Mouse (Mus musculus): ENCODE measurements around the gene Mog.
"Not testable (repeated sequence)": the region's sequence is repeated elsewhere in the genome, so short reads cannot be mapped to it uniquely, and the experiment has no call there.

The Mog gene

DNA sequence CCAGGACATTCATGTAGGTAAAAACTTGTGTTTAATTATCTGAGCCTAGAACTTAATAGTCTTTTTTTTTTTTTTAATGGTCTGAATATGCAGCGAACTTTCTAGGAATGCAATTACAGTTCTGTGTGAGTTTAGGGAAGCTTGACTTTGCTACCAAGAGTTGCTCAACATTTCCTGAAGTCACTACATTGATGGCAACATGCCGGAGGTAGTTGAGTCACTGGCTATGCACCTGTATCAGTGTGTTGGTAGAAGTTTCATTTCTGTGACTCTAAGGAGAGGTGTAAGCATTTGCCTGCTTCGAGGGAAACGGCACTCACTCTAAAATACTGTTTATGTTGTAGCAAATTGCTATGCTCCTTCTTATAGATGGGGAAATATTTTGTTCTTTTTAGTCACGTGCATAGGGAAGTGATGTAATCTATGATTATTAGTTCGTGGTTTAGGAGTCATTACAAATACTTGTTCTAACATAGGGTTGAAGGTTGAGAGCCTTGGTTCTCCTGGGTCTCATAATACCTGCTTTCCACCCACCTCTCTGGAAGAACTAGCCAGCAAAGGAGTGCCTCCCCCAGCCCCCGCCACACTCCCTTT, 21.6 kb upstream of the Mog start:
- DNase-seq: no peak

DNA sequence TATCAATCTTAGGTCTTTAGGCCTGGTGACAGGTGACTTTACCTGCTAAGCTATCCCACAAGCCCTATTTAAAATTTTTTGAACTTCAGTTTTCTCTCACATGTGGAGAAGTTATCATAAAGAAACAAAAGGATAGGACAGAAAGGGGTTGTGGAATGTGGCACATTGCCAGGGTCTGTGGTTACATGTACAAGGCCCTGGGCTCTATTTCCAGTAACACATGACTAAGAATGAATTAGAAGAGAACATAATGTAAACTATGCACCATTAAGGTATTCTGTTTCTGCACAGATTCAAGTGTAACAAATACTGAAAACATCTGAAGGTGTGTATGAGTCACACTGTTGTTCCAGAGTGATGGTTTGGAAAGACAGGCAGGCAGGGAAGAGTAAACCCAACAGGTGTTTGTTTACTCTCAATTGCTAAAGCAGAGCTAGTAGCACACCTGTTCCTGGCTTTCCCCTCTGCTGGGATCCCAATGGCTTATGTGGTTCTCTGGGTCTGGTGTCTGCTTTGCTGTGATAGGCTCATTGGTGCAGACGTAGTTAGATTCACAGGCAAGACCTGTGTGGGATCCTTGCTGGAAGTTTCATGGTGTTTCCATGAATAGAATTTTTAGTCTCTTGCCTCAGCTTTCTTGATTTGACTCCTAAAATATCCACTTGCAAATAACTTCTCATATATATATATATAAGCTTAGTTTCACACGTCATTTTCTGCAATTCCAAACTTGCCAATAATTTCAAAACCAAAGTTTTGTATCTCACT, 16.1 kb upstream of the Mog start:
- no peak for DNase-seq

DNA sequence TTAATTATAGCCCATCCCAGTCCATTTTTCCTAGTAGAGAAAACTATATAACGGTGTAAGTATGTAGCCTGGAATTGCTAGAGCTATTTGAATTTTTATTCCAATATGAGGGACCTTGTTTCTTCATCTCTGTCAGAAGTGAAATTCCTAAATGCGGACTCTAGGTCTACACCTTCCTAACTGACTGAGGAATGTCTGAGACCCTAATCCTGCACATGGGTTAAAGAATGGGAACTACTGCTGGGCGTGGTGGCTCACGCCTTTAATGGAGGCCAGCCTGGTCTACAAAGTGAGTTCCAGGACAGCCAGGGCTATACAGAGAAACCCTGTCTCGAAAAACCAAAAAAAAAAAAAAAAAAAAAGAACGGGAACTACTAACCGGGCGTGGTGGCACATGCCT, 6.0 kb upstream of the Mog start:
- no peak for DNase-seq

DNA sequence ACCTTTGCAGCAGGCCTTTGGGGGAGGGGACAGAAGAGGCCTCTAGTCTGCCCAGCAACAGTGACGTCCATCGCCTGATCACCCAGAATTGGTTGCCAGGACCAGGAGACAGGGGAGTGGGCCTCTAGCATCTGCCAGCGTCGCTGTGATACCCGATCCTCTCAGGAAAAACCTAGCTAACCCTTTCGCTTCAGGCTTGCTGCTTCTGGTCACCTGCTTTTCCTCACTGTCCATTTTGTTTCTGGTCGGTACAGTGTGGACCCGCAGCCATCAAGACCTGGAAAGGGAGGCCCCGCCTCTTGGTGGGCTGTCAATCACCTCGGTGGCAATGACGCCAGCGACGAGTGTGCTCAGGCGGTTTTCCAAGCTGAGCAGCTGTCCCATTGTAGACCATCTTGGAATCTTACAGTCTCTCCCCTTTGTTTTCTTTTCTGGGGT, 5.5 kb upstream of the Mog start:
- peak; percentile 96 for DNase-seq

DNA sequence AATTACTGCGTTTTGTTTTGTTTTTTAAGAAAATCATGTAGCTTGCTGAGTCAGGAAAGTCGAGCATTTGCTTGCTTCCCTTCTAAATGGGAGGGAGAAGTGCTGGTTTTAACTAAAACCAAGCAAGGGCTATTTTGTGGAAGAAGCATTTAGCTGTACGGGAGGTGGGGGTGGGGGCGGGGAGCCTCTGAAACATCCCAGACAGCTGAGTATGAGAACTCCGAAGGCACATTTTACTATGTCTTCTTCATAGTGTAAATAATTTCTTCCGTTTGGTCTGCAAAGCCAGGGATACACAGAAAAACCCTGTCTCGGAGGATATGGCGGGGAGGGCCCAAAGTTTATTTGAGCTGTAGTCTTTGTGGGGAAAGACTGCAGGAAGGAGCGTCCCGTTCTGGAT, 5.0 kb upstream of the Mog start:
- no peak for DNase-seq

DNA sequence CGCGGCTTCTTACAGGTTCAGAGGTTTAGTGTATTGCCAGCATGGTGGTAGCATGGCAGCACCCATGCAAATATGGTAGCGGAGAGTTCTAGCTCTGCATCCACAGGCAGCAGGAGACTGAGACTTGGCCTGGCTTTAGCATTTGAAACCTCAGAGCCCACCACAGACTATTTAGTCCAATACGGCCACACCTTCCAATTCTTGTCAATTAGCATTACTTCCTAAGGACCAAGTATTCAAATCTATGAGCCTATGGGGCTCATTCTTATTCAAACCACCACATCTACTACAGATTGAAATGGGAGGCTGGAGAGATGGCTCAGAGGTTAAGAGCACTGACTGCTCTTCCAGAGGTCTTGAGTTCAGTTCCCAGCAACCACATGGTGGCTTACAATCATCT, 4.3 kb upstream of the Mog start:
- DNase-seq: no peak

DNA sequence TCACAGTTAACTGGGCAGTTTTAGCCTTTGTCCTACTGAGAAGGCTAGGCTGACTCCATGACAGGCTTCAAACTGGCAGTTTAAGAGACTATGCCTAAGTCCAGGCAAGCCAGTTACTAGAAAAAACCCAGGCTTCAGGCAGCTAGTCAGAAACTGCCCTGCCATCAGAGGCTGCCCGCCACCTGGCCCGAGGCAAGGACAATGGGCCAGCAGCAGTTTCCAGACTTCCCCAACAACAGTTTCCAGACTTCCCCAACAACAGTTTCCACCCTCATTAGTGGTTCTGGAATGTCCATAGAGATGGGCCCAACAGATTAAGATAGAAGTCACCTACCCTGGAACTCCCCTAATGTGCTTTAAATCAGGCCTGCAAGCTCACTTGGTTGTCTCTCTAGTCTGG, 3.2 kb upstream of the Mog start:
- DNase-seq: no peak

DNA sequence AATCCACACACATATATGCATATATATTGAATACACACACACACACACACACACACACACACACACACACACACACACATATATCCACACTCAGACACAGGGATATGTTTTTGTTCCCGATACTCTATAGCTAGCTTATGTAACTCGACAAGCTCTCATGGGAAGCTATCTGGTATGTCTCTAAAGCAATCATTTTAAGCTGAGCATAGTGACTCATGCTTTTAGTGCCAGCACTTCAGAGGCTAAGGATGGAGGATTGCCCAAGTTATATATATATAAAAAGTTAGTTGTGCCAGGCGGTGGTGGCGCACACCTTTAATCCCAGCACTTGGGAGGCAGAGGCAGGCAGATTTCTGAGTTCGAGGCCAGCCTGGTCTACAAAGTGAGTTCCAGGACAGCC, 4.0 kb downstream of the Mog start:
- not testable (repeated sequence) for DNase-seq

DNA sequence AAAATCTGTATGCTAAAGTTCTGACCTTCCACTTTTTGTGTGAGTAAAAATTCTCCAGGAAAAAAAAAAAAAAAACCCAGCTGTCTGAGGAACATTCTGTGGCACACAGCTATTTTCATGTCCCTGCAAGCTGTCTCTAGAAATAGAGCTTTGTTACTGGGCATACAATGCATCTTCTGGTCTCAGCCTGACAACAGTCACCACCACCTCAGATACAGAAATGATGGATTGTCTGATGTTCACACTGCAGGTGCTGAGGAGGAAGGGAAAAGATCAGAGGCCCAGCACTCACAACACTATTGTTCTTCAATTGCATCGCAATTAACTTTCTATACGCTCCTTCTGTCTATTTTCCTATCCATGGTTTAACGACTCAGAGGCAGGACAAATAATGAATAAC, 4.9 kb downstream of the Mog start:
- DNase-seq: no peak

DNA sequence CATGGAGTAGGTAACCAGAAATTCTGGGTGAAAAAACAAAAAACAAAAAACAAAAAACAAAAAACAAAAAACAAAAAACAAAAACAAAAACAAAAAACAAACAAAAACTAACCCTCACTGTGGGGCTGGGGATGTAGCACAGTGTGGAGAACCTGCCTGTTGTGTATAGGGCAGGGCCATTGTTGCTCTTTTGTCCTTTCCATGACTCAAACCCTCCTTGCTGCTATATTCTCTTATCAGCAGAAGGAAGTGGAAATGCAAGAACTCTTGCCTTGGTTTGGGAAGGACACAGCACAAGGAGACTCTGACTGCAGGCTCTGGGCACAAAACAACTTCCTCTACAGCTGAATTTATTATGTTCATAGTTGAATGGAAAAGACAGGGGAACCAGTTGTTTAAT, 6.9 kb downstream of the Mog start:
- DNase-seq: no peak

DNA sequence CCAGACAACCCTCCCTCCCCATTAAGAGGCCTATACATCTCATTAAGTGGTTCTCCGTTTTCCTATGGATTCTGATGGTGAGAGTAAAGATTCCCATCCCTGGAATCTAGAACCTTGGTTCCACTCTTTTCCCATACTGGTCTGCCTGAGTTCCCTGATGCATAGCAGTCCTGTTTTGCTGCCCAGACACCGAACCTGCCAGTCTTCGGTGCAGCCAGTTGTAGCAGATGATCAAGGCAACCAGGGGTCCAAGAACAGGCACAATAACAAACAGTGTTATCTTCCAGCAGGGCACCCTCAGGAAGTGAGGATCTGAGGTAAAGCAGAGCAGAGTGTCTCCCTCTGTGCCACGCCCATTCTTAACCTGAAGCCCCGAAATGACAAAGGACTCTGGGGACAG, 11.1 kb downstream of the Mog start:
- no peak for DNase-seq

DNA sequence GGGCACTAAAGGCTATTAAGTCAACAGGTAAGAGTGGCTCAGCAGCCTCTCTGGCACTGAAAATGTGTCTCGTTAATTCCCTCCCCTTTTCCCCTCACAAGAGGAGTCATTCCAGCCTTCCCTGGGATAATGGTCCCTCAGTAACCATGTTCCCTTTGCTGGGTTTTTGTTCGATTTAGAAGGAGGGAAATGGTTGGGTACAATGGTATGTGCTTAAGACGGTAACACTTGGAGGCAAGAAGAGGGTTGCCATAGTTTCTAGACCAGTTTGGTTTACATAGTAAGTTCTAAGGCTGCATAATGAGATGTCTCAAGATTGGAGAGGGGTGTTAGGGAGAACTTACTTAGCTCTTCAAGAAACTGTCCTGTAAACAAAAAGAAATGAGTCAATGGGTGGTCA, 11.5 kb downstream of the Mog start:
- DNase-seq: no peak

DNA sequence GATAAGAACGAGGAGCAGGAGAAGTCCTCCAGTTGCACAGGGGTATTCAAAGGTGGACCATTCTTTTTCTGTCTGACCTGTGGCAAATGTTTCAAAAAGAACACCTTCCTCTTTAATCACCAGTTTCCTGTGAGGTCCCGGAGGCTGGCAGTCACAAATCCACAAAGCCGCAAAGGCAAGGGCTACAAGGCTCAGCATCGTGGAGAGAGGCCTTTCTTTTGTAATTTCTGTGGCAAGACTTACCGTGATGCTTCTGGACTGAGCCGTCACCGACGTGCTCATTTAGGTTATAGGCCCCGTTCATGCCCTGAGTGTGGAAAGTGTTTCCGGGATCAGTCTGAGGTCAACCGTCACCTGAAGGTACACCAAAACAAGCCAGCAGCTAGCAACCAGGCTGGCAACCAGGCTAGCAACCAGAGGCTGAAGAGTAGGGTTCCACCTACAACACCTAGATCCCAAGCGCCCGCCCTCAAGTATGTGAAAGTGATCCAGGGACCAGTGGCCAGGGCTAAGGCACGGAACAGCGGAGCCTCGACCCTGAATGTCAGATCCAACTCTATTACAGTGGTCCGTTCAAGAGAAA, 13.6 kb downstream of the Mog start:
- DNase-seq: no peak

DNA sequence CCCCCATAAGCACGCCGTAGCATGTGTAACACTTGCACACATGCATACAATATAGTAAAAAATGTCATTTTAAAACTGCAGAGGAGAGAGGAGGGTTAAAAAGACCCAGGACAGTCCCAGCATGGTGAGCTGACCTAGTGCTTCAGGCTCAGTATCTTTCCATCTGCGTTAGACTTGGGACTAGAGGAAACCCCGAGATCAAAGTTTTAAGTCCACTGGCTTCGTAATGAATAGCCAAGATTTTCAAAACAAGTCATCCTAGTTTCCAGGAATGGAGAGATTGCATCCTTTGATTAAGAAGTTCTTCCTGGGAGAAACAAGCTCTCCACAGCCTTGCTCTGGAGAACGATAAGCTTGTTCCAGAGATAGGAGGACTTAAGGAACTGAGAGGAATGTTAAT, 15.0 kb downstream of the Mog start:
- DNase-seq: no peak

DNA sequence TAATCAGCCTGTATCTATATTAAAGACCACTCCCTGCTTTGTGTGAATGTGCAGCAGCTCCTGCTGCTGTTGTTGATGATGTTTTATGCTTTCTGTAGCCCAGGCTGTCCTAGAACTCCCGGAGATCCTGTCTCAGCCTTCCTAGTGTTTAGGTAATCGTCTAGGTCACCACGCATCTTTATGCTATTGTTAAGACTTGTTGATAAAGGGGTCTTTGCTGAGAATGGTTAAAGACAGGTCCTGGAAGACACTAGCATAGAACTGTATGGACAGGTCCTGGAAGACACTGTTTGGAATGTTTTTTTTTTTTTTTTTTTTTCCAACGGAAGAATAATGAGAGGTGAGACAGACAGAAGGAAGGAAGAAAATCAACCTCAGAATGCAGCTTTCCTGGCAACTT, 19.8 kb downstream of the Mog start:
- DNase-seq: no peak

DNA sequence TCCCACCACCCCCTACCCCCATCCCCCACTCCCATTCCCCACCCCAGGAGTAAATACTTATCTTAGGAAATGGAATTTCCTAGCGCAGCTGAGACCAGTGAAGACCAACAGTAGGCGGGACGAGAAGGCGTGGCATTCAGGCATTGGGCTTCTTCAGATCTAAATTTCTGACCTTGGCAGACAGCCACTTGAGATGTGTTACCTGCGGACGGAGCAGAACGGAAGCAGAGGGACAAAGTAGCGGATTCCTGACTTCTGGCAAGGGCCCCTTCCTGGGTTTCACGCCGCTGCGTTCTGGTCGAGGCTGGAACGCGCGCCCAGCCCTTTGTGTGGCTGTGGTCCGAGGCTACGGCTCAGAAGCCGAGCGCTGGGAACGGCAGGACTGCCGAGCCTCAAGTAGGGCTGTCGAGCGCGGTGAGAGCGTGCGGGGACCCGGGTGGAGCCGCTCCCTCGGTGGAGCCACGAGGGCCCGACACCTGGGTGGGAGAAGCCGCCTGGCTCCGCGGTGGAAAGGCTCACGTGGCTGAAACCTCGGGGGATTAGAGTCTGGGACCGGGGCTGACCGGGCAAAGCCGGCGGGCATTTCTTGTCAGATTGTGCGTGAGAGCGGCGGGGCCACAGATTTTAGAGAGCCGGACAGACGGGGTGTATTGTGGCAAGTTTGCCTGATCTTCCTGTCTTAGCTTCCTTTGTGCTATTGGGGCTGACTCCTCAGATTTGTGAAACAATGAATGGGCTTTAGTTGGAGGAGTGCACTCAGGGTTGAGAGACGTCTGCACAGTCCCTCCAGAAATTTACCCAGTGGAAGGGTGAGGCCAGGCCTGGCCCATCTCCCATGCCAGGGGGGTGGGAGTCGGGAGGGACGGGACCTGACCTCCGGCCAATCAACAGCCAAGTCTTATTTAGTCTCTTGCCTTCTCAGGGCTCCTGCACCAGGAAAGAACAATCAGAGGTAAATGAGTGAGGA, 20.6 kb downstream of the Mog start:
- DNase-seq: peak; percentile 22

DNA sequence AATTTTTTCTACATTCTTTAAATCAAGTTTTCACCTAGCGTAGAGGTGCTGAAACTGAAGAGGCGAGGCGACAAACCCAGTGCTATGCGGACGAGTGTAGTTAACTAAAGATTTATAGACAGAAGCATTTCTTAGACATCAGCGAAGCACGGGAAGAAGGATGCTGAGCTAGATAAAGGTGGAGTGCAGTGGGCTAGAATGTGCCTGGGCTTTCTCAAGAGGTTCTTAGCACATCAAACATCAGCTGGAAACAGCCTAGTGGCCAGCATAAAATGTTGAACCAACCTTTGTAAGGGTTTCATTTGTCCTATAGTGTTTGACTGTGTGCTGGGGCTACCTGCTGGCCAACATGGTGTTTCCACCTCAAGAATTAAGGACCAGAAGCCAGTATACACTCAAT, 22.3 kb downstream of the Mog start, which contains the start of gene Zfp57:
Gene Zfp57, plus strand, starts transcription at position 301 of the 400 bp plus-strand sequence.
- no peak for DNase-seq

DNA sequence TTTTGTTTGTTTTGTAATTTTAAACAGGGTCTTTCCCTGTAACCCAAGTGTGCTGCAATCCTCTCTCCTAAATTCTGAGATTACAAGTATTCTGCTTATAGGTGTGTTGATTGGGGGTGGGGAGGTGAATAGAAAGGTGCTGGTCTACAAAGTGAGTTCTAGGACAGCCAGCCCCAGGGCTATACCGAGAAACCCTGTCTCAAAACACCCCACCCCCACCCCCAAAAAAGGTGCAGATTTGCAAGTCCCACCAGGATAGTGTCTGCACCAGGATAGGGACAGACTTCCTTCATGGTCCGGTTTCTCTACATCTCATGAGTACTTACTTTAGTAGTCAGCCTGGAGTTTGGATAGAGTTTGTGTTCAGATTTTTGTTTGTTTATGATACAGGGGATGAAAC, 24.7 kb downstream of the Mog start:
- DNase-seq: no peak

DNA sequence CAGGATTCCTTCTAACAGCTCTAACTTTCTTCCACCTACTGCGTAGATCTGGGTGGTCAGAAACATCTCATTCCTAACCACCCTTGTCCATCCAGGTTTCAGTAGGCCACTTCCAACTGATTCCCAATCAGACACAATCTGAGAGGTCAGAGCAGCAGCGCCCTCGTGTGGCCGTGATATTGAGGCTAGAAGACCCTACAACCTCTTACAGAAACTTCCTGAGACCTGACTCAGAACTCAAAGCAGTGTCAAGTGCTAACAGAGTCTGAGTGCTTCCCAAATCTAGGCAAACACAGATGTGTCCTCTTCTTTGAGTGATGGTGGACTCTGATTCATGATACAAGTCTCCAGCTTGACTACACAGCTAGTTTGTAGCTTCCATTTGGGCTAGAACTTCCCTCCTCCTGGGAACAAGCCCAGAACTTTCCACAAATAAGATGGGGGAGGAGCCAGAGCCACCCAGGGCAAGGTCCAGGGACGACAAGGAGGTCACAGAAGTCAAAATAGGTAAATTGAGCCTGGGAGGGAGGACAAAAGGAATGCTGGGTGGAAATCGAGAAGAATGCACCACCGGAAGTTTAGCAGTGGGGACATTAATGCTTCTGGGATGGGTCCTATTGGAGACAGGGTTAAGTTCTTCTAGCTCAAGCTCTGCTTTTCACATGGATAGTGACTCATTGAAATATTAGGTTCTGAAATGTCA, 26.0 kb downstream of the Mog start:
- peak; percentile 64 for DNase-seq

DNA sequence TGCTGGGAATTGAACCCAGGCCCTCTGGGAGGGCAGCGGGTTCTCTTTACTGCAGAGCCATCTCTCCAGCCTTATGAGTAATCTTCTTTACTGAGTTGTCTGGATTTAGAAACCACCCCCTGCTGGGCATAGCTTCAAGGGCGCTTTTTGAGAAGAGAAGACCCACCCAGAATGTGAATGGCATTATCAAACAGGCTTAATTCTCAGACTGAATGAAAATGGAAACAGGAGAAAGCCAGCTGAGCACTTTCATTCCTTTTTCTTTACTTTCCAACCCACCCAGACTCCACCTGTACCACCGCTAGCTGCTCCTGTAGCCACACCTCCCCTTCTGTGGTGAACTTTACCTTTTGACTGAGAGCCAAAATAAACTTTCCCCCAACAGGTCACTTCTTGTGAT, 27.8 kb downstream of the Mog start:
- DNase-seq: no peak

DNA sequence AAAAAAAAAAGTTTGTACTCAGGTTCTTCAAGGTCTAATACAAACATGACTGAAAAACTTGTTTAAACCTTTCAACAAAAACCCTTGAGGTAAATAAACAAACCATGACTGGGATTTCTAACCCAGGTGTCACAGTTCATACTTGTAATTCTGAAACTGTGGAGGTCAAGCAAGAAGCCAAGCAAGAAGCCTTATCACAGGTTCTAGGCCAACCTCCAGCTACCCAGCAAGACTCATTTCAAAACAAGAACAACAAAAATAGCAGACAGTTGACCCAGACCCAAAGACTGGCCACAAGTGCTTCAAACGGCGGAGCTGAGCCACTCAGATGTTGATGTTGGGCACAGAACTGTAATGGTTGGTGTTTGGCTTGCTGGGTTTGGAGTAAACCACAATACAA, 28.7 kb downstream of the Mog start:
- DNase-seq: no peak

DNA sequence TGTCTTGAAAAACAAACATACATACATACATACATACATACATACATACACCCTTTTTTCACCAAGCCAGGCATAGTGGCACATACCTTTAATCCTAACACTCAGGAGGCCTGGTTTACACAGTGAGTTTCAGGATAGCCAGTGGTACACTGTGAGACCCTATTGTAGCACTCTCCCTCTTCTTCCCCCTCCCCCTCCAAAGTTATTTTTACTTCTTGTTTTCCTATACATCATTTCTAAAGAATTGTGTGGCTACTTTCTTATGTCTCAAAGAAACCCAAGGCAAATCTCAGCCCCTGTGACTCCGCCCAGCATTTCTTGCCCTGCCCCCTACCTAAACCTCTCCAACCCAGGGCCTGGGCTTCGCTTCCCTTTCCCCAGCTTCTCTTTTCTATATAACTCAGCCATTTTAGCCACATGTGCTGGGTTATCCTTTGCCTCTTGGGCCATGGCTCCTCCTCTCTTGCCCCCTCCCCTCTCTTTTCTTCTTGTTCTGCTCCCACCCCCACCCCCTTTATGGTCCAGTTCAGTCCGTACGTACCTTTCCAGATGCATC, 29.4 kb downstream of the Mog start:
- DNase-seq: no peak
